19 mouse cellular contexts compared by ENCODE assay signal in genomic region chr7:46483050-46483449, GRCm38 (mm10).
DNase-seq lines count a peak whose midpoint lies in the region; ATAC-seq lines count a peak whose summit lies in the region.
"Had no signal": no experiment of that assay in that cellular context is flagged by ENCODE, and none has a peak within 500 bp of the region (broad histone marks: within the 10 kb centered on the region; RNA-seq: fewer than 3 reads in every experiment).

No protein-coding gene starts in this region.

- ATAC-seq in hindbrain, embryonic 12.5 days (ENCODE audit: low FRiP score): no peak
- ATAC-seq in hindbrain, embryonic 11.5 days (ENCODE audit: low FRiP score): no peak
- ATAC-seq in neural tube, embryonic 12.5 days (ENCODE audit: low FRiP score, low read depth): 0 out of 2 replicates have a peak, but pooled peaks have one; percentile 29
- ATAC-seq: forebrain, embryonic 16.5 days; liver, embryonic 12.5 days had no signal

- peak; percentile 23 for DNase-seq in adrenal gland, postnatal 14 days
- DNase-seq in adrenal gland, adult 8-10 months: no peak
- DNase-seq in hindbrain, embryonic 11.5 days (ENCODE audit: low spot score): no peak
- peak; percentile 22 for DNase-seq in gastrocnemius, postnatal 14 days
- no peak for DNase-seq in embryo, embryonic 10 days (ENCODE audit: low spot score)
- DNase-seq in right cerebral cortex, adult 2 months (ENCODE audit: low spot score in 2 of 2): no peak
- DNase-seq: cerebellum, adult 11 months; cerebellum, postnatal 36 days; kidney, adult 8-10 months; layer of hippocampus, postnatal 36 days; thymus, postnatal 4 days had no signal

- 0 out of 2 replicates have a peak overlapping the region, but pooled peaks have one; percentile 7 for H3K27ac ChIP-seq in hindbrain, embryonic 12.5 days
- H3K27ac ChIP-seq in hindbrain, embryonic 11.5 days (ENCODE audit: low read depth, low read length): no peak overlapping the region; the same call in 1 of the 2 replicates
- H3K27ac ChIP-seq in neural tube, embryonic 12.5 days: no peak overlapping the region
- H3K27ac ChIP-seq: embryonic facial prominence, embryonic 12.5 days; limb, embryonic 10.5 days; liver, embryonic 12.5 days; lung, embryonic 15.5 days; macrophage had no signal

- no peak overlapping the region for H3K4me3 ChIP-seq in hindbrain, embryonic 12.5 days
- no peak overlapping the region for H3K4me3 ChIP-seq in hindbrain, embryonic 11.5 days (ENCODE audit: low read depth, low read length)
- H3K4me3 ChIP-seq in neural tube, embryonic 12.5 days: no peak overlapping the region
- H3K4me3 ChIP-seq: embryonic facial prominence, embryonic 12.5 days; limb, embryonic 10.5 days; liver, embryonic 12.5 days; lung, embryonic 15.5 days had no signal

- H3K27me3 ChIP-seq in hindbrain, embryonic 12.5 days: no peaks in the 10 kb centered on the region
- H3K27me3 ChIP-seq in hindbrain, embryonic 11.5 days (ENCODE audit: control insufficient read depth, insufficient read depth, low read length): no peaks in the 10 kb centered on the region
- no peaks in the 10 kb centered on the region for H3K27me3 ChIP-seq in neural tube, embryonic 12.5 days (replicated peaks)
- H3K27me3 ChIP-seq: embryonic facial prominence, embryonic 12.5 days; liver, embryonic 12.5 days; lung, embryonic 15.5 days had no signal

- no peak overlapping the region for H3K9ac ChIP-seq in hindbrain, embryonic 12.5 days
- no peak overlapping the region for H3K9ac ChIP-seq in hindbrain, embryonic 11.5 days (ENCODE audit: low read depth, low read length)
- H3K9ac ChIP-seq in neural tube, embryonic 12.5 days: no peak overlapping the region
- H3K9ac ChIP-seq: embryonic facial prominence, embryonic 12.5 days; liver, embryonic 12.5 days; lung, embryonic 15.5 days had no signal

- H3K4me2 ChIP-seq in hindbrain, embryonic 12.5 days (replicated peaks): no peak overlapping the region
- no peak overlapping the region for H3K4me2 ChIP-seq in hindbrain, embryonic 11.5 days (replicated peaks; ENCODE audit: low read depth, low read length)
- H3K4me2 ChIP-seq in neural tube, embryonic 12.5 days (replicated peaks): no peak overlapping the region
- H3K4me2 ChIP-seq: embryonic facial prominence, embryonic 12.5 days; liver, embryonic 12.5 days; lung, embryonic 15.5 days had no signal

- no peaks in the 10 kb centered on the region for H3K9me3 ChIP-seq in hindbrain, embryonic 12.5 days (replicated peaks)
- no peaks in the 10 kb centered on the region for H3K9me3 ChIP-seq in hindbrain, embryonic 11.5 days (ENCODE audit: control insufficient read depth, low read length)
- no peaks in the 10 kb centered on the region for H3K9me3 ChIP-seq in neural tube, embryonic 12.5 days
- H3K9me3 ChIP-seq: embryonic facial prominence, embryonic 12.5 days; limb, embryonic 10.5 days; liver, embryonic 12.5 days; lung, embryonic 15.5 days had no signal

- H3K4me1 ChIP-seq in hindbrain, embryonic 12.5 days: peaks cover 18% of the 10 kb centered on the region; the same call in 1 of the 2 replicates
- H3K4me1 ChIP-seq in hindbrain, embryonic 11.5 days (replicated peaks; ENCODE audit: control insufficient read depth, insufficient read depth, low read length): no peaks in the 10 kb centered on the region; the same call in 1 of the 2 replicates
- H3K4me1 ChIP-seq in neural tube, embryonic 12.5 days: peaks cover 16% of the 10 kb centered on the region; the same call in 1 of the 2 replicates

- H3K36me3 ChIP-seq in hindbrain, embryonic 12.5 days: no peaks in the 10 kb centered on the region
- H3K36me3 ChIP-seq in hindbrain, embryonic 11.5 days (ENCODE audit: control insufficient read depth, insufficient read depth, low read length): no peaks in the 10 kb centered on the region
- H3K36me3 ChIP-seq in neural tube, embryonic 12.5 days: no peaks in the 10 kb centered on the region
- H3K36me3 ChIP-seq: embryonic facial prominence, embryonic 12.5 days; limb, embryonic 10.5 days; liver, embryonic 12.5 days; lung, embryonic 15.5 days had no signal

- intact Hi-C loops in gastrocnemius, postnatal 14 days (cut with DNase I; ENCODE audit: low total_unique reads): no loop called here

- 63% methylated on average over 10 of the region's 10 CpGs for WGBS in hindbrain, embryonic 12.5 days
- 71% methylated on average over 10 of the region's 10 CpGs for WGBS in hindbrain, embryonic 11.5 days
- WGBS in neural tube, embryonic 12.5 days: 65% methylated on average over 10 of the region's 10 CpGs

Comparison
In these comparisons a context has a peak if more than half of its experiments do, and no peak if none do; other contexts are left out.
1. DNase-seq: peak in adrenal gland, postnatal 14 days (single experiment) and gastrocnemius, postnatal 14 days (single experiment); none in adrenal gland, adult 8-10 months (single experiment), hindbrain, embryonic 11.5 days (single experiment), embryo, embryonic 10 days (single experiment) and right cerebral cortex, adult 2 months (0 of 2).